ENCODE assay signal across 16 mouse cellular contexts in genomic region chr12:71053031-71053430, GRCm38 (mm10). TPM values are rescaled to one million over a fixed set of nuclear protein-coding genes. Genes with fewer than 3 reads are reported as not detected.
A peak's percentile ranks its signal among the peaks of the same experiment; 100 is the strongest.
DNase-seq lines count a peak whose midpoint lies in the region; TF ChIP-seq lines count a peak whose summit lies in the region.
"Had no signal": no experiment of that assay in that cellular context is flagged by ENCODE, and none has a peak within 500 bp of the region (broad histone marks: within the 10 kb centered on the region; RNA-seq: fewer than 3 reads in every experiment).

No protein-coding gene starts in this region.

- no peak for TF ChIP-seq CTCF in lung, adult 2 months (IDR thresholded peaks at IDR 0.05; ENCODE audit: insufficient read depth, low read length)
- no peak for TF ChIP-seq CTCF in brain, embryonic 14.5 days (IDR thresholded peaks at IDR 0.05; ENCODE audit: borderline replicate concordance, extremely low read depth, insufficient read depth, insufficient read length)

- TF ChIP-seq POLR2A in lung, adult 2 months (IDR thresholded peaks at IDR 0.05; ENCODE audit: borderline replicate concordance, extremely low read depth, low read depth, low read length): no peak
- no peak for TF ChIP-seq POLR2A in brain, embryonic 14.5 days (IDR thresholded peaks at IDR 0.05; ENCODE audit: borderline replicate concordance, extremely low read depth, insufficient read depth, insufficient read length, poor library complexity, severe bottlenecking)

- no peak overlapping the region for H3K4me3 ChIP-seq in lung, adult 2 months (replicated peaks; ENCODE audit: extremely low read depth, low read depth, low read length)
- H3K4me3 ChIP-seq: heart, embryonic 13.5 days; hindbrain, embryonic 13.5 days; midbrain, embryonic 10.5 days; neural tube, embryonic 12.5 days had no signal

- H3K4me1 ChIP-seq in lung, adult 2 months (ENCODE audit: control insufficient read depth, insufficient read depth, low read length): peaks cover 16% of the 10 kb centered on the region

- WGBS in lung, adult 2 months: 53% methylated on average over 1 of the region's 1 CpGs

- peak; percentile 21 to 30 for DNase-seq in cerebellum, adult 18-20 months
- no peak for DNase-seq in cerebellum, adult 9-10 months
- DNase-seq in kidney, postnatal 10 days: peak; percentile 64
- DNase-seq in kidney, adult 9 months: no peak
- DNase-seq in lung, postnatal 36 days: peak; percentile 35
- no peak for DNase-seq in lung, adult 2 months
- peak; percentile 13 for DNase-seq in brain, embryonic 14.5 days (ENCODE audit: low read depth)
- no peak for DNase-seq in frontal cortex, adult 2 months (ENCODE audit: extremely low spot score in 1 of 2, low spot score in 1 of 2)
- DNase-seq: B cell, adult 2 months; embryo, embryonic 11 days; retina, postnatal 1 day; thymus, postnatal 36 days had no signal

RNA-seq across cellular contexts. Expression of gene Arid4a, which starts 37.2 kb away (rescaled TPM):
- 4.1 and 5.4 TPM in 2 replicates for polyA plus RNA-seq in lung, adult 2 months (2012; rRNA removed)
- polyA plus RNA-seq in brain, embryonic 14.5 days (2012; rRNA removed): 8.8 and 13.4 TPM in 2 replicates
- 22.2 and 23.2 TPM in 2 replicates for polyA plus RNA-seq in frontal cortex, adult 2 months (2012; rRNA removed)

RNA-seq across cellular contexts. Expression of gene Tomm20l, which starts 58.2 kb away (rescaled TPM):
- polyA plus RNA-seq in lung, adult 2 months (2012; rRNA removed): not detected in 2 replicates
- polyA plus RNA-seq in brain, embryonic 14.5 days (2012; rRNA removed): not detected in 2 replicates
- polyA plus RNA-seq in frontal cortex, adult 2 months (2012; rRNA removed): not detected in 2 replicates
- polyA plus RNA-seq: hindbrain, embryonic 13.5 days; midbrain, embryonic 10.5 days; neural tube, embryonic 12.5 days had no signal

Comparison
In these comparisons a context has a peak if more than half of its experiments do, and no peak if none do; other contexts are left out.
1. DNase-seq: peak in cerebellum, adult 18-20 months (2 of 2), kidney, postnatal 10 days (single experiment), lung, postnatal 36 days (single experiment) and brain, embryonic 14.5 days (single experiment); none in cerebellum, adult 9-10 months (single experiment), kidney, adult 9 months (single experiment), lung, adult 2 months (single experiment) and frontal cortex, adult 2 months (0 of 2).